Mouse (Mus musculus): ENCODE measurements around the gene Gprc5c.
"Not testable (repeated sequence)": the region's sequence is repeated elsewhere in the genome, so short reads cannot be mapped to it uniquely, and the experiment has no call there.

Gene Gprc5c

DNA sequence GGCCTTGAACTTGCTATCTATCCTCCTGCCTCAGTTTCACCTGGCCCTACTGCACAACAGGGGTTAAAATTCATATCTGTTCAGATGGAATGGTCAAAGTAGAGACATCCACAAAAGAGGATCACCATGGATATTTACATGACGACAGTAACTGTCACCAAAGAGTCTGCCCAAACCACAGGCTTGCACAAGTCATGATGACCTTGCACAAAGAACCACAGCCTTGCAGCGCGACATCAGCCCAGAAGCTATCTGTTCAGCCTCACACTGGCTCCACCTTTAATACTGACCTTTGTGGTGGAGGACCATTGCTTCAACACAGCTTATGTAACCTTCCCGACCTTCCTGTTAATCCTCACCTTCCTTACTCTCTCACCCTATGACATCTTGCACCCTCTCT lies 56.6 kb downstream of the Gprc5c start:
- in situ Hi-C loops (cut with MboI, MseI) = no loop called here

GRCm38 (mm10) chr11:114908086-114908485 lies 57.1 kb downstream of the Gprc5c start:
- in situ Hi-C loops (cut with MboI, MseI) = no loop called here

DNA sequence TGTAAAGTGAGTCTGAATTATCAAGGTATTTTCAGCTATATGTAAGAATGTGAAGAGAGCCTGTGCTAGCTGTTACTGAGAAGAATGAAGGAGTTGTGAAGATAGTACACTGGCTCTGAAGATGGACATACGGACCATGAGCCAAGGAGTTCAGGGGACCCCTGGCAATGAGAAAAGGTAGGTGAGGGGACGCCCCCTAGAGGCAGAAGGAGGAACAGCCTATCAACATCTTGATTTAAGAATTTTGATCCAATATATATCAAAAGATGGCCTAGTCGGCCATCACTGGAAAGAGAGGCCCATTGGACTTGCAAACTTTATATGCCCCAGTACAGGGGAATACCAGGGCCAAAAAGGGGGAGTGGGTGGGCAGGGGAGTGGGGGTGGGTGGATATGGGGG lies 58.6 kb downstream of the Gprc5c start:
- in situ Hi-C loops (cut with MboI, MseI) = not testable (repeated sequence)

GRCm38 (mm10) chr11:114912847-114913246 lies 61.9 kb downstream of the Gprc5c start:
- in situ Hi-C loops (cut with MboI, MseI) = loop anchor here (10.0 kb wide), 1 partner anchor 98 kb away; no protein-coding TSS in a partner anchor

GRCm38 (mm10) chr11:114914978-114915377 lies 64.0 kb downstream of the Gprc5c start:
- in situ Hi-C loops (cut with MboI, MseI) = loop anchor here (10.0 kb wide), 1 partner anchor 100 kb away; no protein-coding TSS in a partner anchor

DNA sequence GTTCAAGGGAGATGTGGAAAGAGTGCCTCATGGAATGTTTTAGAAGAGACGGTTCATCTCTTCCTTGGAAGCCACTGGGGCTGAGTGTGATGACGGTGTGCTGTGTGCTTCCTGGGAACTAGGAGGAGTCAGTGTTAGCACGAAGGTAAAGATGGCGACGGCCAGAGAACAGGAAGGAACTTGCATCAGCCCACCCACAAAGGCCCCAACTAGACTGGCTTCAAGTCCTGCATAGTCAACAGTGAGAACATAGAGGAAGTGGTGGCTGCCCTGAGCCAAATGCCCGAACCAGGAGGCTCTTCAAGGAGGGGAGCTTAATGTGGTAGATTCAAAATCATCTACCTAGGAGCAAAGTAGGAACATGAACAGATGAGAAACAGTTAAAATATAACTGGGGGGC lies 66.2 kb downstream of the Gprc5c start:
- in situ Hi-C loops (cut with MboI, MseI) = loop anchor here (10.0 kb wide), 1 partner anchor 102 kb away; no protein-coding TSS in a partner anchor
